Mouse (Mus musculus): ENCODE results near the gene Cyp26c1. TPM values are rescaled to one million over a fixed set of nuclear protein-coding genes. Genes with fewer than 3 reads are reported as not detected.

Gene Cyp26c1
- polyA plus RNA-seq (2015; fragmentation: Nextera tagmentation; extraction: Ambion mirVana): not detected in 2 replicates

DNA sequence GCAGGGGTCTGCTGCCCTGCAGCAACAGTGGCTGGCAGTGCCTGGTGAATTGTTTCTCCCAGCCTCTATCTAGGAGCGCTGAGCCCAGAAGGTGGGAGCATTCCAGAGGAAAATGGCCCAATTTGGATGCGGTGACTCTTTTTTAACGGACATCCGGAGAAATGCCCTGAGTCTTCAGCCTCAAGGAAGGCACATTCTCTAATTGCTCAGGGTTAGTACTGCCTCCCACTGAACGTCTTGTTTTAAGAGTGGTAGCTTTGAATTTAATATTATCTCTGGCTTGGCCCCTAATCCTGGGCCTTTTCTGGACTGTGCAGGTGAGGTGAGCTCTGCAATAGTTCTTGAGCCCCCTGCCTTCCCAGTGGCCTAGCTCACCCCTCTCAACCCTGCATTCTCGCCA lies at the start of gene Cyp26c1:
Gene Cyp26c1, plus strand, starts transcription at position 301 of the 400 bp plus-strand sequence.
- H3K27me3 ChIP-seq (replicated peaks; ENCODE audit: control insufficient read depth, insufficient read depth, low read length): peaks cover 63% of the 10 kb centered on the region
- H3K27ac ChIP-seq (ENCODE audit: low read length): no peak within 1 kb of the TSS
- H3K9ac ChIP-seq (ENCODE audit: low read depth, low read length): no peak within 1 kb of the TSS
- WGBS: 31% methylated on average over 6 of the region's 6 CpGs
- no peak for ATAC-seq
- H3K4me1 ChIP-seq (ENCODE audit: control insufficient read depth, insufficient read depth, low read length): no peaks in the 10 kb centered on the region; the same call in 1 of the 2 replicates
- H3K9me3 ChIP-seq (ENCODE audit: control insufficient read depth, low read length): no peaks in the 10 kb centered on the region
- H3K4me2 ChIP-seq (ENCODE audit: low read depth, low read length): no peak within 1 kb of the TSS
- no peak within 1 kb of the TSS for H3K4me3 ChIP-seq (ENCODE audit: low read length)
- no peaks in the 10 kb centered on the region for H3K36me3 ChIP-seq (ENCODE audit: control insufficient read depth, insufficient read depth, low read length)

- no peaks in the 10 kb centered on the region for H3K27me3 ChIP-seq (replicated peaks; ENCODE audit: control insufficient read depth, insufficient read depth, low read length)
- no peak overlapping the region for H3K4me3 ChIP-seq (ENCODE audit: low read length)
- H3K4me1 ChIP-seq (ENCODE audit: control insufficient read depth, insufficient read depth, low read length): no peaks in the 10 kb centered on the region
- no peaks in the 10 kb centered on the region for H3K36me3 ChIP-seq (ENCODE audit: control insufficient read depth, insufficient read depth, low read length)
- H3K9me3 ChIP-seq (ENCODE audit: control insufficient read depth, low read length): no peaks in the 10 kb centered on the region
- H3K4me2 ChIP-seq (ENCODE audit: low read depth, low read length): no peak overlapping the region
- H3K9ac ChIP-seq (ENCODE audit: low read depth, low read length): no peak overlapping the region
- no peak overlapping the region for H3K27ac ChIP-seq (ENCODE audit: low read length)
- ATAC-seq: no peak
- 42% methylated on average over 2 of the region's 2 CpGs for WGBS
These were observed 37.4 kb upstream of the Cyp26c1 start for GRCm38 (mm10) chr19:37647994-37648393.

DNA sequence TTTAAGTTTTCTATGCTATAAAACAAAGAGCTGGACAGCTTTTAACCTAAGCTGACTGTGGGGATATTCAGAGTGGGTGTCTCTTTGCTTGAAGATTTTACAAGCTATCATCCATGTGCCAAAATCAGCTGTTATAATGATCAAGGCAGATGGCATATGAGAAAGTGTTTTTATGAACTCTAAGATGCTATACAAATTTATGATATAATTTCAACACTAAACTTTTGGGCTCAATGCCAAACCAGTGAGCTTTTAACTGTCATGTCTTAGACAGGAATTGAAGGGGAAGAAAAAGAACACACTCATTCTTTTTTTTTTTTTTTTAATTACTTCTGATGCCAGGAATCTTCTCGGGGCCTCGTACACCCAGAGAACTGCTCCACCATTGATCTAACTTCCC lies 34.9 kb upstream of the Cyp26c1 start:
- no peaks in the 10 kb centered on the region for H3K4me1 ChIP-seq (ENCODE audit: control insufficient read depth, insufficient read depth, low read length)
- 58% methylated on average over 2 of the region's 2 CpGs for WGBS
- H3K36me3 ChIP-seq (ENCODE audit: control insufficient read depth, insufficient read depth, low read length): no peaks in the 10 kb centered on the region
- no peak overlapping the region for H3K4me3 ChIP-seq (ENCODE audit: low read length)
- no peak for ATAC-seq
- H3K9me3 ChIP-seq (ENCODE audit: control insufficient read depth, low read length): no peaks in the 10 kb centered on the region
- H3K27me3 ChIP-seq (replicated peaks; ENCODE audit: control insufficient read depth, insufficient read depth, low read length): no peaks in the 10 kb centered on the region
- H3K9ac ChIP-seq (ENCODE audit: low read depth, low read length): no peak overlapping the region
- no peak overlapping the region for H3K4me2 ChIP-seq (ENCODE audit: low read depth, low read length)
- no peak overlapping the region for H3K27ac ChIP-seq (ENCODE audit: low read length)

- no peak overlapping the region for H3K9ac ChIP-seq (ENCODE audit: low read depth, low read length)
- no peaks in the 10 kb centered on the region for H3K27me3 ChIP-seq (replicated peaks; ENCODE audit: control insufficient read depth, insufficient read depth, low read length)
- H3K4me2 ChIP-seq (ENCODE audit: low read depth, low read length): no peak overlapping the region
- no peak overlapping the region for H3K4me3 ChIP-seq (ENCODE audit: low read length)
- no peak overlapping the region for H3K27ac ChIP-seq (ENCODE audit: low read length)
- H3K9me3 ChIP-seq (ENCODE audit: control insufficient read depth, low read length): no peaks in the 10 kb centered on the region
- WGBS: 48% methylated on average over 5 of the region's 5 CpGs
- no peak for ATAC-seq
- no peaks in the 10 kb centered on the region for H3K4me1 ChIP-seq (ENCODE audit: control insufficient read depth, insufficient read depth, low read length)
- H3K36me3 ChIP-seq (ENCODE audit: control insufficient read depth, insufficient read depth, low read length): no peaks in the 10 kb centered on the region
These were observed 31.4 kb upstream of the Cyp26c1 start for GRCm38 (mm10) chr19:37654012-37654411.

- ATAC-seq: no peak
- no peaks in the 10 kb centered on the region for H3K4me1 ChIP-seq (ENCODE audit: control insufficient read depth, insufficient read depth, low read length)
- no peak overlapping the region for H3K4me3 ChIP-seq (ENCODE audit: low read length)
- no peaks in the 10 kb centered on the region for H3K9me3 ChIP-seq (ENCODE audit: control insufficient read depth, low read length)
- 24% methylated on average over 9 of the region's 9 CpGs for WGBS
- no peak overlapping the region for H3K4me2 ChIP-seq (ENCODE audit: low read depth, low read length)
- no peak overlapping the region for H3K27ac ChIP-seq (ENCODE audit: low read length)
- no peak overlapping the region for H3K9ac ChIP-seq (ENCODE audit: low read depth, low read length)
- H3K36me3 ChIP-seq (ENCODE audit: control insufficient read depth, insufficient read depth, low read length): no peaks in the 10 kb centered on the region
- H3K27me3 ChIP-seq (replicated peaks; ENCODE audit: control insufficient read depth, insufficient read depth, low read length): no peaks in the 10 kb centered on the region
These were observed 28.9 kb upstream of the Cyp26c1 start for GRCm38 (mm10) chr19:37656441-37656840.

GRCm38 (mm10) chr19:37665256-37665655 lies 20.1 kb upstream of the Cyp26c1 start:
- Histone ChIP-seq H3K4me1 (ENCODE audit: control insufficient read depth, insufficient read depth, low read length) (no peaks in the 10 kb centered on the region), H3K9me3 (ENCODE audit: control insufficient read depth, low read length) (no peaks in the 10 kb centered on the region), H3K36me3 (ENCODE audit: control insufficient read depth, insufficient read depth, low read length) (no peaks in the 10 kb centered on the region), H3K27ac (ENCODE audit: low read length) (no peak overlapping the region), H3K4me2 (ENCODE audit: low read depth, low read length) (no peak overlapping the region), H3K9ac (ENCODE audit: low read depth, low read length) (no peak overlapping the region), H3K27me3 (replicated peaks; ENCODE audit: control insufficient read depth, insufficient read depth, low read length) (no peaks in the 10 kb centered on the region), H3K4me3 (ENCODE audit: low read length) (no peak overlapping the region)
- 68% methylated on average over 6 of the region's 6 CpGs for whole genome bisulfite sequencing
- ATAC-seq: no peak

GRCm38 (mm10) chr19:37667855-37668594 lies 17.4 kb upstream of the Cyp26c1 start:
- no peaks in the 10 kb centered on the region for H3K4me1 ChIP-seq (ENCODE audit: control insufficient read depth, insufficient read depth, low read length)
- no peaks in the 10 kb centered on the region for H3K27me3 ChIP-seq (replicated peaks; ENCODE audit: control insufficient read depth, insufficient read depth, low read length)
- no peak overlapping the region for H3K27ac ChIP-seq (ENCODE audit: low read length)
- no peaks in the 10 kb centered on the region for H3K36me3 ChIP-seq (ENCODE audit: control insufficient read depth, insufficient read depth, low read length)
- H3K9me3 ChIP-seq (ENCODE audit: control insufficient read depth, low read length): no peaks in the 10 kb centered on the region
- peak; percentile 33; the same call in 1 of the 2 replicates for ATAC-seq
- 58% methylated on average over 13 of the region's 13 CpGs for WGBS
- H3K4me2 ChIP-seq (ENCODE audit: low read depth, low read length): no peak overlapping the region
- no peak overlapping the region for H3K4me3 ChIP-seq (ENCODE audit: low read length)
- no peak overlapping the region for H3K9ac ChIP-seq (ENCODE audit: low read depth, low read length)

DNA sequence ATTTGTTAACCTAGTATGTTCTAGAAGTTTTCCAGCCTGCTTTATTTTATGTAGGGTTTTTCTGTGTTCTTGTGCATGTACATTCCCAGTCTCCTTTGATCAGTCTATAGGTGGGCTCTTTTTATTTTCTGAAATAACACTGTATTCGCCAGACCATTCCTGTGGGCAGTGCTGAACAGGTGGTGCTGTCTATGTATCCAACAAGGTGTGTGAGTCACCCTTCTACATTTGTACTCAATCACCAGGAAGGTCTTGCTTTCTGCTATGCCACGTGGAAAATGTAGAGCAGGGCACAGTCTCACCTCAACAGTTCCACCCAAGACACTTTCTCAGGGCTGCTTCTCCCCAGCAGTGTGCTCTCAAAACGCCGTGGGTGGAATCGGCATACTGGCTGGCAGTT lies 16.7 kb upstream of the Cyp26c1 start:
- Histone ChIP-seq H3K9ac (ENCODE audit: low read depth, low read length) (no peak overlapping the region), H3K27ac (ENCODE audit: low read length) (no peak overlapping the region), H3K4me2 (ENCODE audit: low read depth, low read length) (no peak overlapping the region), H3K36me3 (ENCODE audit: control insufficient read depth, insufficient read depth, low read length) (no peaks in the 10 kb centered on the region), H3K4me3 (ENCODE audit: low read length) (no peak overlapping the region), H3K4me1 (ENCODE audit: control insufficient read depth, insufficient read depth, low read length) (no peaks in the 10 kb centered on the region), H3K27me3 (replicated peaks; ENCODE audit: control insufficient read depth, insufficient read depth, low read length) (no peaks in the 10 kb centered on the region), H3K9me3 (ENCODE audit: control insufficient read depth, low read length) (no peaks in the 10 kb centered on the region)
- ATAC-seq: no peak
- 89% methylated on average over 5 of the region's 5 CpGs for WGBS

- H3K4me2 ChIP-seq (ENCODE audit: low read depth, low read length): no peak overlapping the region
- H3K4me1 ChIP-seq (ENCODE audit: control insufficient read depth, insufficient read depth, low read length): no peaks in the 10 kb centered on the region
- no peak overlapping the region for H3K27ac ChIP-seq (ENCODE audit: low read length)
- H3K4me3 ChIP-seq (ENCODE audit: low read length): no peak overlapping the region
- no peak overlapping the region for H3K9ac ChIP-seq (ENCODE audit: low read depth, low read length)
- WGBS: 84% methylated on average over 5 of the region's 5 CpGs
- no peaks in the 10 kb centered on the region for H3K9me3 ChIP-seq (ENCODE audit: control insufficient read depth, low read length)
- H3K27me3 ChIP-seq (replicated peaks; ENCODE audit: control insufficient read depth, insufficient read depth, low read length): no peaks in the 10 kb centered on the region
- no peaks in the 10 kb centered on the region for H3K36me3 ChIP-seq (ENCODE audit: control insufficient read depth, insufficient read depth, low read length)
- ATAC-seq: peak; percentile 71
These were observed 15.9 kb upstream of the Cyp26c1 start for GRCm38 (mm10) chr19:37669486-37669885.

DNA sequence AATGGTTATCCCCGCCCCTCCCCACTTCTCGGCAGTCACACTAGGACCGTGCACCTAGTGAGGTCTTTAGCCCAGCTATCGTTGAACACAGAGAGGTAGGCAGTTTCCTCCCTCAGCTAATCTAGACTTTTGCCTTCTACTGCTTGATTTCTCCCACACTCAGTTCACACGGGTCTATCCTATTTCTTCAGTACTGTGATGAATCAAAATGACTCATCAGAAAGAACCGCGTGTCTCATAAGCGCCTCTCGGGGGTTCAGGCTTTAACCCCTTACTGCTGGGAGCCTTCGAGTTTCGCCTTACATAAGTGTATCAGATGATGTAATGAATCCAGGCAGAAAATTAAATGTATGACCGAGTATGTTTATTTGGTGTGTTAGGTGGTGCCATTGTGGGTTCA lies 12.0 kb upstream of the Cyp26c1 start:
- Histone ChIP-seq H3K9ac (ENCODE audit: low read depth, low read length) (no peak overlapping the region), H3K27ac (ENCODE audit: low read length) (no peak overlapping the region), H3K4me1 (ENCODE audit: control insufficient read depth, insufficient read depth, low read length) (no peaks in the 10 kb centered on the region), H3K27me3 (replicated peaks; ENCODE audit: control insufficient read depth, insufficient read depth, low read length) (no peaks in the 10 kb centered on the region), H3K4me3 (ENCODE audit: low read length) (no peak overlapping the region), H3K9me3 (ENCODE audit: control insufficient read depth, low read length) (no peaks in the 10 kb centered on the region), H3K4me2 (ENCODE audit: low read depth, low read length) (no peak overlapping the region), H3K36me3 (ENCODE audit: control insufficient read depth, insufficient read depth, low read length) (no peaks in the 10 kb centered on the region)
- WGBS: 54% methylated on average over 12 of the region's 12 CpGs
- no peak for ATAC-seq
